Mouse (Mus musculus) bone marrow macrophage, adult 2 months (primary cell): ENCODE measurements around the gene Gm5105.

Experiments used
- CTCF ChIP-seq: IDR thresholded peaks from 2 replicates; pipeline ENCODE4 v1.5.1; 2012; ENCODE audit warnings: low read depth, mild to moderate bottlenecking, low read length, moderate library complexity
- POLR2A ChIP-seq: IDR thresholded peaks from 2 replicates; pipeline ENCODE4 v1.6.1; 2012; ENCODE audit warnings: mild to moderate bottlenecking, low read depth, low read length, borderline replicate concordance

DNA sequence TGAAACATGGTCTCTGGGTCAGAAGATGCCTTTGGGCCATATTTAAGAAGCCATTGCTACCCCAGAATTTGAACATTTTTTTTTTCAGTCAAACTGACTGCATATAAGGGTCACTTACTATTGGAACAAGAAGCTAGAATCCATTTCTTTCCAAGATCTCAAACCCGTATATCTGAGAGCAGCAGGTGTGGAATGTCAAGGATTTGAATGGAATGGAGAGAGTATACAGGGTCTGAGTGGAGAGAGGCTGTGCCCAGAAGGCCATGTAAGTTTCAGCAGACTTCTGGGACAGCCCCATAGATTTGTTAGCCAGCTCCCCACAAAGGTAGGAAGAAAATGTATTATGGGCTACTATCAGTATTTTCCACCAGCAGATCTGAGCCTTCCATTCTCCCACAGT is 11.5 kb upstream of the Gm5105 start:
- TF ChIP-seq CTCF (no peak), POLR2A (no peak)
